Mouse (Mus musculus) kidney, embryonic 14.5 days (tissue): Measurements from ENCODE around the gene Tex28. TPM values are rescaled to one million over a fixed set of nuclear protein-coding genes. Genes with fewer than 3 reads are reported as not detected.
A peak's percentile ranks its signal among the peaks of the same experiment; 100 is the strongest.
"Not testable (repeated sequence)": the region's sequence is repeated elsewhere in the genome, so short reads cannot be mapped to it uniquely, and the experiment has no call there.

Source experiments
- ATAC-seq: fragments of 200-750 bp; cut with Nextera tagmentation; 2 replicates; pipeline ENCODE4 v1.8.0; 2017; ENCODE audit warnings: moderate number of reproducible peaks, mild to moderate bottlenecking, moderate TSS enrichment, moderate library complexity; ENCODE audit not compliant: low FRiP score, low TSS enrichment
- H3K27ac ChIP-seq: fragments of 300-500 bp; sonication (generic); 2 replicates; pipeline ENCODE4 v1.5.1; 2014; ENCODE audit warnings: low read depth, mild to moderate bottlenecking, low read length, moderate library complexity, mixed read lengths
- H3K27me3 ChIP-seq: fragments of 300-500 bp; sonication (generic); 2 replicates; pipeline ENCODE4 v1.6.1; 2014; ENCODE audit warnings: mild to moderate bottlenecking, low read length; ENCODE audit not compliant: control insufficient read depth, insufficient read depth
- H3K36me3 ChIP-seq: fragments of 300-500 bp; sonication (generic); 2 replicates; pipeline ENCODE4 v1.6.1; 2014; ENCODE audit warnings: low read length, mixed read lengths; ENCODE audit not compliant: control insufficient read depth, insufficient read depth
- H3K4me1 ChIP-seq: fragments of 300-500 bp; sonication (generic); 2 replicates; pipeline ENCODE4 v1.6.1; 2014; ENCODE audit warnings: low read length, mixed read lengths; ENCODE audit not compliant: control insufficient read depth, insufficient read depth
- H3K4me2 ChIP-seq: fragments of 300-500 bp; sonication (generic); replicated peaks from 2 replicates; pipeline ENCODE4 v1.6.1; 2014; ENCODE audit warnings: low read depth, mild to moderate bottlenecking, low read length
- H3K4me3 ChIP-seq: fragments of 300-500 bp; sonication (generic); 2 replicates; pipeline ENCODE4 v1.5.1; 2014; ENCODE audit warnings: mild to moderate bottlenecking, low read length
- H3K9ac ChIP-seq: fragments of 300-500 bp; sonication (generic); 2 replicates; pipeline ENCODE4 v1.6.1; 2014; ENCODE audit warnings: low read depth, mild to moderate bottlenecking, low read length, moderate library complexity
- H3K9me3 ChIP-seq: fragments of 300-500 bp; sonication (generic); 2 replicates; pipeline ENCODE4 v1.6.1; 2016; ENCODE audit warnings: low read length; ENCODE audit not compliant: control insufficient read depth
- WGBS: fragments of 180-500 bp; shearing (Covaris S2); extraction: QIAGEN DNeasy Blood & Tissue Kit; methylation state at CpG from one replicate; pipeline ENCODE4 v1.1.7; 2014; 5-methylcytosine and 5-hydroxymethylcytosine counted together
- polyA plus RNA-seq: library from polyadenylated mRNA; unstranded; fragments of >200 nt; fragmentation: Nextera tagmentation; extraction: Ambion mirVana; gene quantifications from 2 replicates; pipeline ENCODE4 v1.2.1, GENCODE M21; 2014

The Tex28 gene
- not detected in 2 replicates for polyA plus RNA-seq

- Histone ChIP-seq H3K9me3 (no peaks in the 10 kb centered on the region), H3K27me3 (no peaks in the 10 kb centered on the region), H3K27ac (no peak within 1 kb of the TSS), H3K36me3 (no peaks in the 10 kb centered on the region), H3K4me1 (no peaks in the 10 kb centered on the region), H3K4me2 (no peak within 1 kb of the TSS), H3K9ac (no peak within 1 kb of the TSS), H3K4me3 (no peak within 1 kb of the TSS)
- ATAC-seq, result no peak
- 94% methylated on average over 1 of the region's 1 CpGs for WGBS
These were observed at the start of gene Tex28 for GRCm38 (mm10) chrX:74167738-74168137. TSS of gene Tex28 (minus strand) at chrX:74167838.

- Histone ChIP-seq H3K9me3 (no peaks in the 10 kb centered on the region), H3K27ac (no peak overlapping the region), H3K27me3 (no peaks in the 10 kb centered on the region), H3K4me1 (no peaks in the 10 kb centered on the region), H3K36me3 (no peaks in the 10 kb centered on the region), H3K4me3 (no peak overlapping the region), H3K4me2 (no peak overlapping the region), H3K9ac (no peak overlapping the region)
- WGBS, result 84% methylated on average over 2 of the region's 2 CpGs
- ATAC-seq, result no peak
These were observed 35.9 kb upstream of the Tex28 start for GRCm38 (mm10) chrX:74203556-74203955.

GRCm38 (mm10) chrX:74176959-74177358 is 9.3 kb upstream of the Tex28 start, which contains the start of gene Tktl1:
TSS of gene Tktl1 (plus strand) at chrX:74177259.
- H3K4me1 ChIP-seq, result no peaks in the 10 kb centered on the region

GRCm38 (mm10) chrX:74135263-74135662 is 32.4 kb downstream of the Tex28 start, which contains the start of gene Mecp2:
TSS of gene Mecp2 (minus strand) at chrX:74135363.
- not testable (repeated sequence) for ATAC-seq, H3K9ac ChIP-seq, H3K27ac ChIP-seq, H3K9me3 ChIP-seq, H3K4me3 ChIP-seq, H3K36me3 ChIP-seq, H3K4me2 ChIP-seq, H3K27me3 ChIP-seq, H3K4me1 ChIP-seq
- WGBS, result 38% methylated on average over 1 of the region's 1 CpGs

More at GRCm38 (mm10) chrX:74176959-74177358, 9.3 kb upstream of the Tex28 start, which contains the start of gene Tktl1:
- Histone ChIP-seq H3K9ac (no peak within 1 kb of the TSS), H3K27me3 (no peaks in the 10 kb centered on the region), H3K36me3 (no peaks in the 10 kb centered on the region), H3K9me3 (no peaks in the 10 kb centered on the region), H3K4me3 (no peak within 1 kb of the TSS), H3K27ac (no peak within 1 kb of the TSS), H3K4me2 (no peak within 1 kb of the TSS)
- no peak for ATAC-seq
- 90% methylated on average over 17 of the region's 17 CpGs for WGBS

GRCm38 (mm10) chrX:74127164-74127563 is 40.5 kb downstream of the Tex28 start, which contains the start of gene Opn1mw:
TSS of gene Opn1mw (plus strand) at chrX:74127464.
- no peak within 1 kb of the TSS for H3K4me2 ChIP-seq
- H3K36me3 ChIP-seq, result no peaks in the 10 kb centered on the region
- no peaks in the 10 kb centered on the region for H3K9me3 ChIP-seq
- no peak within 1 kb of the TSS for H3K4me3 ChIP-seq
- no peak for ATAC-seq
- H3K4me1 ChIP-seq, result no peaks in the 10 kb centered on the region
- no peak within 1 kb of the TSS for H3K9ac ChIP-seq
- no peak within 1 kb of the TSS for H3K27ac ChIP-seq
- 0 out of 2 replicates have a peak, but pooled peaks cover 2% of the 10 kb centered on the region for H3K27me3 ChIP-seq

- Histone ChIP-seq H3K27me3 (no peaks in the 10 kb centered on the region), H3K9me3 (no peaks in the 10 kb centered on the region), H3K4me3 (no peak overlapping the region), H3K27ac (no peak overlapping the region), H3K4me2 (no peak overlapping the region), H3K36me3 (no peaks in the 10 kb centered on the region), H3K4me1 (no peaks in the 10 kb centered on the region), H3K9ac (no peak overlapping the region)
- ATAC-seq, result no peak
- whole genome bisulfite sequencing, result 56% methylated on average over 2 of the region's 2 CpGs
These were observed 42.7 kb downstream of the Tex28 start for GRCm38 (mm10) chrX:74124975-74125374.

GRCm38 (mm10) chrX:74115511-74115910 is 52.1 kb downstream of the Tex28 start:
- no peaks in the 10 kb centered on the region; the same call in 1 of the 2 replicates for H3K27me3 ChIP-seq
- H3K4me1 ChIP-seq, result no peaks in the 10 kb centered on the region
- no peaks in the 10 kb centered on the region for H3K9me3 ChIP-seq
- ATAC-seq, result peak; percentile 57; the same call in 1 of the 2 replicates
- no peak overlapping the region for H3K9ac ChIP-seq
- H3K27ac ChIP-seq, result no peak overlapping the region
- H3K36me3 ChIP-seq, result no peaks in the 10 kb centered on the region
- 29% methylated on average over 10 of the region's 10 CpGs for WGBS
- H3K4me3 ChIP-seq, result no peak overlapping the region; the same call in 1 of the 2 replicates
- peak overlapping the region; percentile 25 for H3K4me2 ChIP-seq

GRCm38 (mm10) chrX:74114036-74114435 is 53.6 kb downstream of the Tex28 start:
- H3K27ac ChIP-seq, result no peak overlapping the region
- no peaks in the 10 kb centered on the region for H3K4me1 ChIP-seq
- H3K4me2 ChIP-seq, result no peak overlapping the region
- no peak for ATAC-seq
- H3K4me3 ChIP-seq, result no peak overlapping the region
- H3K27me3 ChIP-seq, result no peaks in the 10 kb centered on the region; the same call in 1 of the 2 replicates
- no peak overlapping the region for H3K9ac ChIP-seq
- no peaks in the 10 kb centered on the region for H3K9me3 ChIP-seq
- no peaks in the 10 kb centered on the region for H3K36me3 ChIP-seq

GRCm38 (mm10) chrX:74108747-74109146 is 58.9 kb downstream of the Tex28 start:
- no peak for ATAC-seq
- Histone ChIP-seq H3K9me3 (no peaks in the 10 kb centered on the region), H3K27ac (no peak overlapping the region), H3K36me3 (no peaks in the 10 kb centered on the region), H3K4me2 (no peak overlapping the region), H3K9ac (no peak overlapping the region), H3K4me1 (no peaks in the 10 kb centered on the region), H3K4me3 (no peak overlapping the region), H3K27me3 (no peaks in the 10 kb centered on the region; the same call in 1 of the 2 replicates)
- WGBS, result 45% methylated on average over 3 of the region's 3 CpGs
